Mouse (Mus musculus): ENCODE data around the gene 1700024P04Rik. TPM values are rescaled to one million over a fixed set of nuclear protein-coding genes. Genes with fewer than 3 reads are reported as not detected.

1700024P04Rik gene
- polyA plus RNA-seq, 1 experiment: not detected

DNA sequence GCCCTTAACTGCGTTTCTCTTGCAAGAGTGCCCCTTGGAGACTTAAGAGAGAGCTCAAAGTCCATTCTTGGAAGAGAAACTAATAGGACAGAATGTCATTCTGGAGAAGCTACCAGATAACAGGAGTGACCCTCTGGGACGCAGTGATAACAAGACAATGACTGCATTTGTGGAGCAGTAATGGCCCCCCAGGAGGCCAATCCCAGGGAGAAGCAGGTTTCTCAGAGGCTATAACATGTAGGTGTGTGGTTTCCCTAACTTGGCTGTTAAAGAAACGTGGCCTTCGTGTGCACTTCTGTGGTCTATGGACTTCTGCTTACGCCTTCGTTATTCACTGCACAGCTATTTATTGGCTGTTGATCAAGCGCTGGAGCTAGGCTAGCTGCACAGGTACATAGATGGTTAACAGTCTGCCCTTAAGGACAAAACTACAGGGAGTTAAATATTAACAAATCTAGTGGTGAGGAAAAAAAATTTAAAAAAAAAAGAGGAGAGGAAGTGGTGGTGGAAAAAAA is 42.5 kb downstream of the 1700024P04Rik start:
- Histone ChIP-seq H3K27ac (ENCODE audit: insufficient read depth, low read depth, low read length) (peak overlapping the region; percentile 90), H3K4me1 (ENCODE audit: control insufficient read depth, insufficient read depth, low read length) (peaks cover 25% of the 10 kb centered on the region), H3K4me3 (ENCODE audit: insufficient read depth, low read depth, low read length) (no peak overlapping the region), H3K36me3 (ENCODE audit: control insufficient read depth, insufficient read depth, low read length) (no peaks in the 10 kb centered on the region), H3K27me3 (replicated peaks; ENCODE audit: control insufficient read depth, insufficient read depth, low read length) (no peaks in the 10 kb centered on the region)
- WGBS: 31% methylated on average over 7 of the region's 7 CpGs
- TF ChIP-seq POLR2A (IDR thresholded peaks at IDR 0.05; ENCODE audit: low read depth, low read length) (no peak), CTCF (conservative IDR thresholded peaks at IDR 0.05; ENCODE audit: insufficient read depth, insufficient read length, low read depth, low read length) (no peak)
- peak; percentile 89 for DNase-seq

DNA sequence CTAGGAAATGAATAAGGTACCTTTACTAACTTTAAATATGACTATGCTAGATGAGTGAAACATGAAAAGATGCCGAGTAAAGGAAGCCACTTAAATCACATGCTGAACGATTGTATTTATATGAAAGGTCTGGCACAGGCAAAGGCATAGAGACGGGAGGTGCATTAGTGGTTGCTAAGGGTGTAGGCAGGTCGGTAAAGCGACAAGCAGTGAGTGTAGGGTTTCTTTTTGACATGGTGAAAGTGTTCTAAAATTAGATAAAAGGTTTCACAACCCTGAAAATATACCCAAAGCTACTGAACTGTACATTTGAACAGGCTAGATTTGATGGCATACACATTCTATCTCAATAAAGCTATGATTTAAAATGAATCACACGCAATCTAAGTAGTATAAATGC is 47.3 kb downstream of the 1700024P04Rik start:
- Histone ChIP-seq H3K4me3 (ENCODE audit: insufficient read depth, low read depth, low read length) (no peak overlapping the region), H3K4me1 (ENCODE audit: control insufficient read depth, insufficient read depth, low read length) (peaks cover 4% of the 10 kb centered on the region; the same call in 1 of the 2 replicates), H3K27ac (ENCODE audit: insufficient read depth, low read depth, low read length) (no peak overlapping the region), H3K27me3 (replicated peaks; ENCODE audit: control insufficient read depth, insufficient read depth, low read length) (no peaks in the 10 kb centered on the region), H3K36me3 (ENCODE audit: control insufficient read depth, insufficient read depth, low read length) (no peaks in the 10 kb centered on the region)
- TF ChIP-seq CTCF (conservative IDR thresholded peaks at IDR 0.05; ENCODE audit: insufficient read depth, insufficient read length, low read depth, low read length) (no peak), POLR2A (IDR thresholded peaks at IDR 0.05; ENCODE audit: low read depth, low read length) (no peak)
- DNase-seq: no peak
- 74% methylated on average over 6 of the region's 6 CpGs for WGBS

Other genes with a start within 250 kb of the 1700024P04Rik start
- gene Fcho2, start 169.1 kb downstream of the 1700024P04Rik start, polyA plus RNA-seq (2012; rRNA removed): 17.5 and 17.8 TPM in 2 replicates
- gene Tnpo1, start 58.2 kb downstream of the 1700024P04Rik start, polyA plus RNA-seq (2012; rRNA removed): 25.0 and 27.0 TPM in 2 replicates
- gene Zfp366, start 200.3 kb upstream of the 1700024P04Rik start, polyA plus RNA-seq (2012; rRNA removed): 3.1 and 4.3 TPM in 2 replicates

Measured in kidney, adult 2 months (tissue).